Comparison of ENCODE assay signal across 18 mouse cellular contexts in the genomic region with DNA sequence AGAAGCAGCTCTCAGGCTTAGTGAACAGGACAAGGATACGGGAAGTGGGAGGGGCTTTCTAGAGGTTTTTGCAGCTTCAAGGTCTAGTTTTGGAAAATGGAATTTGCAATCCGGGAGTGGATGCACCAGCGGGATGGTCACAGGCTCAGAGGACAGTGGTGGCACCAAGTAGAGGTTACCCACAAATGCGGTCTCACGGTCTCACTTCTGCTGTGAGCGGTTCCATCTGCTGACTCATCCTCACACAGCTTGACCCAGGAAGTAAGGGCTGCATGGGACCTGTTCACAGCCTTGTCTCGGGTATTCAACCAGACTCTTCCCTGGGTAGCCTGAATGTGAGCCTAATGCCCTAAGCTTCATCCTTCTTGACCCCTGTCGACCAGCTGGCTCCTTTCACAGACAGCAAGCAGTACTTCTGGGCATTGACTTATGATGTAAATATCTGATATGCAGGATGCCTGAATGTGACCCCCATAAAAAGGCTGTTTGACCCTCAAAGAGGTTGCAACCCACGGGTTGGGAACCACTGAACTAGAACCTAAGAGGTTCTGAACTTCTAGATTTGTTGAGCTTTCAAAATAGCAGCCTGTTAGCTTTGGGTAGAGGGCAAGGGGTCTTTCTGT. TPM values are rescaled to one million over a fixed set of nuclear protein-coding genes. Genes with fewer than 3 reads are reported as not detected.
DNase-seq lines count a peak whose midpoint lies in the region; ATAC-seq and TF ChIP-seq lines count a peak whose summit lies in the region.
"Had no signal": no experiment of that assay in that cellular context is flagged by ENCODE, and none has a peak within 500 bp of the region (broad histone marks: within the 10 kb centered on the region; RNA-seq: fewer than 3 reads in every experiment).

No protein-coding gene starts in this region.

- dilution Hi-C loops in CH12.LX (cut with MboI; ENCODE audit: extremely low pct_ligation_motif_present, extremely low pct_unique_long_range_greater_than_20kb, low sequenced_read_pairs) = no loop called here

- ATAC-seq in heart, embryonic 12.5 days (ENCODE audit: insufficient number of reproducible peaks, low FRiP score) = peak; percentile 82
- peak; percentile 91 for ATAC-seq in granulocyte monocyte progenitor cell, adult 5-6 weeks (replicated peaks; ENCODE audit: poor library complexity, severe bottlenecking)
- ATAC-seq in intestine, embryonic 16.5 days = no peak
- ATAC-seq: CD4-positive, CD25-positive, alpha-beta regulatory T cell, adult 4 months; forebrain, embryonic 16.5 days had no signal

- in situ Hi-C loops in CH12.LX (cut with MboI; ENCODE audit: low pct_ligation_motif_present, low pct_unique_long_range_greater_than_20kb, low sequenced_read_pairs) = no loop called here

- no peaks in the 10 kb centered on the region for H3K27me3 ChIP-seq in heart, embryonic 12.5 days (replicated peaks)
- H3K27me3 ChIP-seq in CH12.LX (replicated peaks) = no peaks in the 10 kb centered on the region
- H3K27me3 ChIP-seq in intestine, embryonic 16.5 days (replicated peaks; ENCODE audit: control insufficient read depth, insufficient read depth, low read length) = no peaks in the 10 kb centered on the region
- H3K27me3 ChIP-seq: embryonic facial prominence, embryonic 15.5 days; hindbrain, embryonic 12.5 days; neural tube, embryonic 13.5 days had no signal

- no peak overlapping the region for H3K27ac ChIP-seq in heart, embryonic 12.5 days (ENCODE audit: poor library complexity, severe bottlenecking)
- H3K27ac ChIP-seq in CH12.LX (ENCODE audit: insufficient read depth, low read depth) (no peak overlapping the region), macrophage (peak overlapping the region; percentile 54)
- H3K27ac ChIP-seq in intestine, embryonic 16.5 days (ENCODE audit: low read length) = no peak overlapping the region
- H3K27ac ChIP-seq: embryonic facial prominence, embryonic 15.5 days; hindbrain, embryonic 12.5 days; neural tube, embryonic 13.5 days; stomach, postnatal 0 days had no signal

- peaks cover 42% of the 10 kb centered on the region for H3K4me1 ChIP-seq in heart, embryonic 12.5 days (replicated peaks)
- peaks cover 18 to 30% of the 10 kb centered on the region in 2 experiments for H3K4me1 ChIP-seq in CH12.LX (ENCODE audit: control insufficient read depth in 1 of 2, insufficient read depth in 2 of 2)
- 0 out of 2 replicates have a peak, but pooled peaks cover 6% of the 10 kb centered on the region for H3K4me1 ChIP-seq in intestine, embryonic 16.5 days (ENCODE audit: control insufficient read depth, insufficient read depth, low read length)
- H3K4me1 ChIP-seq: hindbrain, embryonic 12.5 days had no signal

- 65% methylated on average over 9 of the region's 9 CpGs for WGBS in heart, embryonic 12.5 days
- WGBS in macrophage (ENCODE audit: missing documents) = 23% methylated on average over 9 of the region's 9 CpGs
- WGBS in intestine, embryonic 16.5 days = 55% methylated on average over 9 of the region's 9 CpGs

- peak; percentile 49; the same call in 1 of the 2 replicates for TF ChIP-seq EP300 in CH12.LX (IDR thresholded peaks at IDR 0.05; ENCODE audit: low read length)

- H3K9ac ChIP-seq in heart, embryonic 12.5 days = no peak overlapping the region
- H3K9ac ChIP-seq in CH12.LX (ENCODE audit: insufficient read depth, low read depth) = no peak overlapping the region
- no peak overlapping the region for H3K9ac ChIP-seq in intestine, embryonic 16.5 days (ENCODE audit: low read depth, low read length)
- H3K9ac ChIP-seq: embryonic facial prominence, embryonic 15.5 days; hindbrain, embryonic 12.5 days; lung, embryonic 14.5 days; neural tube, embryonic 13.5 days had no signal

- H3K4me3 ChIP-seq in heart, embryonic 12.5 days = no peak overlapping the region
- no peak overlapping the region for H3K4me3 ChIP-seq in CH12.LX (replicated peaks in 1 of 3; ENCODE audit: low read depth in 2 of 3, low read length in 2 of 3, poor library complexity in 1 of 3)
- H3K4me3 ChIP-seq in macrophage (ENCODE audit: inconsistent target) = no peak overlapping the region
- H3K4me3 ChIP-seq in intestine, embryonic 16.5 days (ENCODE audit: low read length) = no peak overlapping the region
- H3K4me3 ChIP-seq: embryonic facial prominence, embryonic 15.5 days; hindbrain, embryonic 12.5 days; neural tube, embryonic 13.5 days had no signal

- intact Hi-C loops in heart, postnatal 36 days (cut with DNase I) = no loop called here

- TF ChIP-seq POLR2A in CH12.LX (IDR thresholded peaks at IDR 0.05; ENCODE audit: low read depth, low read length) = 0 out of 2 replicates have a peak, but pooled peaks have one; percentile 27

- no peaks in the 10 kb centered on the region for H3K36me3 ChIP-seq in heart, embryonic 12.5 days
- no peaks in the 10 kb centered on the region for H3K36me3 ChIP-seq in CH12.LX (replicated peaks in 1 of 2; ENCODE audit: control insufficient read depth in 1 of 2, insufficient read depth in 1 of 2, low read length in 1 of 2)
- H3K36me3 ChIP-seq in macrophage (ENCODE audit: inconsistent target) = no peaks in the 10 kb centered on the region
- no peaks in the 10 kb centered on the region for H3K36me3 ChIP-seq in intestine, embryonic 16.5 days (ENCODE audit: control insufficient read depth, insufficient read depth, low read length)
- H3K36me3 ChIP-seq: embryonic facial prominence, embryonic 15.5 days; hindbrain, embryonic 12.5 days; neural tube, embryonic 13.5 days had no signal

- no peak for TF ChIP-seq RAD21 in CH12.LX (IDR thresholded peaks at IDR 0.05; ENCODE audit: low read depth, low read length)

- no peak for TF ChIP-seq CTCF in CH12.LX (conservative IDR thresholded peaks at IDR 0.05 in 1 of 2, IDR thresholded peaks at IDR 0.05 in 1 of 2; ENCODE audit: low read depth in 2 of 2, low read length in 2 of 2)

- no peak overlapping the region for H3K4me2 ChIP-seq in heart, embryonic 12.5 days
- peak overlapping the region; percentile 58 for H3K4me2 ChIP-seq in CH12.LX (ENCODE audit: insufficient read depth, low read depth, poor library complexity, severe bottlenecking)
- H3K4me2 ChIP-seq in intestine, embryonic 16.5 days (ENCODE audit: low read depth, low read length) = no peak overlapping the region
- H3K4me2 ChIP-seq: embryonic facial prominence, embryonic 15.5 days; hindbrain, embryonic 12.5 days; lung, embryonic 14.5 days; midbrain, embryonic 11.5 days; neural tube, embryonic 13.5 days had no signal

- H3K79me2 ChIP-seq in CH12.LX (replicated peaks; ENCODE audit: control insufficient read depth, extremely low read depth, insufficient read depth, poor library complexity, severe bottlenecking) = no peaks in the 10 kb centered on the region
- H3K79me2 ChIP-seq in macrophage (ENCODE audit: inconsistent target) = no peaks in the 10 kb centered on the region

- 0 out of 2 replicates have a peak, but pooled peaks cover 3% of the 10 kb centered on the region for H3K9me3 ChIP-seq in heart, embryonic 12.5 days (replicated peaks)
- peaks cover 3% of the 10 kb centered on the region for H3K9me3 ChIP-seq in CH12.LX (replicated peaks; ENCODE audit: low read length)
- no peaks in the 10 kb centered on the region for H3K9me3 ChIP-seq in intestine, embryonic 16.5 days (ENCODE audit: control insufficient read depth, low read length)
- H3K9me3 ChIP-seq: embryonic facial prominence, embryonic 15.5 days; hindbrain, embryonic 12.5 days; neural tube, embryonic 13.5 days had no signal

- DNase-seq in heart, postnatal 36 days = no peak
- DNase-seq in CH12.LX (ENCODE audit: extremely low read depth) = peak; percentile 37
- DNase-seq in right cerebral cortex, adult 18-20 months = no peak
- no peak for DNase-seq in cerebellum, postnatal 36 days
- DNase-seq: cerebellum, postnatal 14 days; lung, embryonic 14.5 days; right cerebral cortex, postnatal 14 days had no signal

TF ChIP-seq in CH12.LX, 34 proteins besides CTCF, POLR2A, EP300 and RAD21 (continues in another document):
- TF ChIP-seq MXI1 (IDR thresholded peaks at IDR 0.05; ENCODE audit: low read depth, low read length) = no peak
- TF ChIP-seq PAX5 (IDR thresholded peaks at IDR 0.05; ENCODE audit: low read length) = no peak
- no peak for TF ChIP-seq NRF1 (IDR thresholded peaks at IDR 0.05; ENCODE audit: low read depth, low read length)
- TF ChIP-seq TCF12 (IDR thresholded peaks at IDR 0.05; ENCODE audit: low read depth, low read length) = 0 out of 2 replicates have a peak, but pooled peaks have one; percentile 14
- no peak for TF ChIP-seq USF2 (conservative IDR thresholded peaks at IDR 0.05; ENCODE audit: low read depth, low read length)
- 0 out of 2 replicates have a peak, but pooled peaks have one; percentile 2 for TF ChIP-seq CHD2 (IDR thresholded peaks at IDR 0.05; ENCODE audit: low read length)

RNA-seq across cellular contexts. Expression of gene Slc30a1, which starts 30.8 kb away (rescaled TPM):
- polyA plus RNA-seq in heart, embryonic 12.5 days (2016; fragmentation: Nextera tagmentation; extraction: Ambion mirVana) = 4.8 and 5.0 TPM in 2 replicates
- 10 to 100 TPM; 19.7 to 27.2 TPM for total RNA-seq in heart, postnatal 36 days (2021)
- total RNA-seq in CH12.LX (2012; rRNA removed) (4.5 and 4.6 TPM in 2 replicates), CH12.LX (2014; rRNA removed) (8.9 and 9.4 TPM in 2 replicates)
- polyA plus RNA-seq in CH12.LX (2012; ENCODE audit: insufficient read length, low read depth) (12.7 and 15.8 TPM in 2 replicates), macrophage (2018) (29.5 to 46.7 TPM (median 43.8 TPM) in 3 replicates)
- total RNA-seq in granulocyte monocyte progenitor cell, adult 5-6 weeks (2014; fragmentation: Nextera tagmentation) = 4.5 and 4.6 TPM in 2 replicates
- 4.7 and 8.7 TPM in 2 replicates for total RNA-seq in granulocyte monocyte progenitor cell, adult 5-6 weeks (2017)
- total RNA-seq in macrophage (2018; cell fraction: chromatin; rRNA removed) = 10 to 100 TPM in 12 of 26 experiments, 1 to 10 TPM in 14; 3.9 to 31.3 (median 9.4) TPM
- 10 to 100 TPM; 18.0 to 86.1 (median 49.5) TPM for total RNA-seq in macrophage (2018; cell fraction: cytosol; rRNA removed)
- 10 to 100 TPM; 21.9 to 89.8 (median 47.1) TPM for total RNA-seq in macrophage (2018; cell fraction: nucleus; rRNA removed)
- 1.8 TPM in 2 replicates for polyA plus RNA-seq in intestine, embryonic 16.5 days (2015; fragmentation: Nextera tagmentation; extraction: Ambion mirVana)

RNA-seq across cellular contexts. Expression of gene Nek2, which starts 54.5 kb away (rescaled TPM):
- polyA plus RNA-seq in heart, embryonic 12.5 days (2016; fragmentation: Nextera tagmentation; extraction: Ambion mirVana) = 37.9 and 39.5 TPM in 2 replicates
- under 1 TPM; 0.53 to 0.70 TPM for total RNA-seq in heart, postnatal 36 days (2021)
- total RNA-seq in CH12.LX (2012; rRNA removed) (41.3 and 48.9 TPM in 2 replicates), CH12.LX (2014; rRNA removed) (51.2 and 55.4 TPM in 2 replicates)
- polyA plus RNA-seq in CH12.LX (2012; ENCODE audit: insufficient read length, low read depth) (68.8 and 79.4 TPM in 2 replicates), macrophage (2018) (0.39 to 3.5 TPM (median 2.4 TPM) in 3 replicates)
- 6.3 and 7.1 TPM in 2 replicates for total RNA-seq in granulocyte monocyte progenitor cell, adult 5-6 weeks (2014; fragmentation: Nextera tagmentation)
- 28.8 and 42.1 TPM in 2 replicates for total RNA-seq in granulocyte monocyte progenitor cell, adult 5-6 weeks (2017)
- 10 to 100 TPM in 1 of 26 experiments, 1 to 10 TPM in 14, under 1 TPM in 8, not detected in 3; 0.25 to 10.8 (median 1.6) TPM for total RNA-seq in macrophage (2018; cell fraction: chromatin; rRNA removed)
- total RNA-seq in macrophage (2018; cell fraction: cytosol; rRNA removed) = 1 to 10 TPM in 12 of 26 experiments, under 1 TPM in 14; 0.26 to 3.3 (median 0.81) TPM
- total RNA-seq in macrophage (2018; cell fraction: nucleus; rRNA removed) = 1 to 10 TPM in 16 of 26 experiments, under 1 TPM in 10; 0.17 to 5.9 (median 1.1) TPM
- 43.1 and 44.1 TPM in 2 replicates for polyA plus RNA-seq in intestine, embryonic 16.5 days (2015; fragmentation: Nextera tagmentation; extraction: Ambion mirVana)
